Mouse (Mus musculus) embryonic facial prominence, embryonic 15.5 days (tissue): ENCODE results near the gene Il27ra. TPM values are rescaled to one million over a fixed set of nuclear protein-coding genes. Genes with fewer than 3 reads are reported as not detected.
"Not testable (repeated sequence)": the region's sequence is repeated elsewhere in the genome, so short reads cannot be mapped to it uniquely, and the experiment has no call there.

Source experiments
- ATAC-seq: fragments of 200-750 bp; cut with Nextera tagmentation; 2 replicates; pipeline ENCODE4 v1.8.0; 2017; ENCODE audit warnings: low read depth, moderate TSS enrichment; ENCODE audit not compliant: insufficient number of reproducible peaks, low FRiP score, low TSS enrichment
- H3K27ac ChIP-seq: fragments of 300-500 bp; sonication (generic); replicated peaks from 2 replicates; pipeline ENCODE4 v1.5.1; 2015; ENCODE audit warnings: mild to moderate bottlenecking, inconsistent platforms
- H3K27me3 ChIP-seq: fragments of 300-500 bp; sonication (generic); 2 replicates; pipeline ENCODE4 v1.6.1; 2015; ENCODE audit warnings: inconsistent platforms
- H3K36me3 ChIP-seq: fragments of 300-500 bp; sonication (generic); 2 replicates; pipeline ENCODE4 v1.6.1; 2015; ENCODE audit warnings: mild to moderate bottlenecking, inconsistent platforms
- H3K4me1 ChIP-seq: fragments of 300-500 bp; sonication (generic); 2 replicates; pipeline ENCODE4 v1.6.1; 2015; ENCODE audit warnings: inconsistent platforms
- H3K4me2 ChIP-seq: fragments of 300-500 bp; sonication (generic); replicated peaks from 2 replicates; pipeline ENCODE4 v1.6.1; 2015; ENCODE audit warnings: mild to moderate bottlenecking, inconsistent platforms
- H3K4me3 ChIP-seq: fragments of 300-500 bp; sonication (generic); replicated peaks from 2 replicates; pipeline ENCODE4 v1.5.1; 2015; ENCODE audit warnings: mild to moderate bottlenecking, inconsistent platforms
- H3K9ac ChIP-seq: fragments of 300-500 bp; sonication (generic); 2 replicates; pipeline ENCODE4 v1.6.1; 2015; ENCODE audit warnings: inconsistent platforms
- H3K9me3 ChIP-seq: fragments of 300-500 bp; sonication (generic); replicated peaks from 2 replicates; pipeline ENCODE4 v1.6.1; 2016; ENCODE audit warnings: inconsistent platforms
- WGBS: fragments of 180-500 bp; shearing (Covaris S2); methylation state at CpG from one replicate; pipeline ENCODE4 v1.1.7; 2015; 5-methylcytosine and 5-hydroxymethylcytosine counted together
- microRNA counts: library from miRNA; unstranded; fragments of <30 nt; microRNA quantifications from one replicate; lab custom pipeline; 2016
- microRNA-seq: library from miRNA; unstranded; fragments of <30 nt; microRNA quantifications from one replicate; pipeline ENCODE4, GENCODE M21; 2016; ENCODE audit warnings: borderline number of aligned reads
- polyA plus RNA-seq: library from polyadenylated mRNA; unstranded; fragments of >200 nt; fragmentation: Nextera tagmentation; extraction: Ambion mirVana; gene quantifications from 2 replicates; pipeline ENCODE4 v1.2.1, GENCODE M21; 2015

Il27ra gene
- polyA plus RNA-seq, 1 experiment from 2014 or later, result 1.4 TPM

GRCm38 (mm10) chr8:83990170-83990569 is 52.2 kb downstream of the Il27ra start:
- Histone ChIP-seq H3K27me3 (no peaks in the 10 kb centered on the region), H3K4me1 (no peaks in the 10 kb centered on the region), H3K9me3 (no peaks in the 10 kb centered on the region), H3K27ac (no peak overlapping the region), H3K4me3 (no peak overlapping the region), H3K4me2 (no peak overlapping the region), H3K9ac (no peak overlapping the region), H3K36me3 (peaks cover 87% of the 10 kb centered on the region)
- WGBS, result 92% methylated on average over 14 of the region's 14 CpGs
- no peak for ATAC-seq

GRCm38 (mm10) chr8:83989243-83989642 is 53.1 kb downstream of the Il27ra start:
- WGBS, result 89% methylated on average over 7 of the region's 7 CpGs
- H3K9ac ChIP-seq, result no peak overlapping the region
- H3K4me2 ChIP-seq, result no peak overlapping the region
- peaks cover 88% of the 10 kb centered on the region for H3K36me3 ChIP-seq
- no peak overlapping the region for H3K4me3 ChIP-seq
- H3K27ac ChIP-seq, result no peak overlapping the region
- no peaks in the 10 kb centered on the region for H3K9me3 ChIP-seq
- H3K4me1 ChIP-seq, result no peaks in the 10 kb centered on the region
- ATAC-seq, result no peak
- H3K27me3 ChIP-seq, result no peaks in the 10 kb centered on the region

- H3K4me3 ChIP-seq, H3K4me1 ChIP-seq, H3K9me3 ChIP-seq, H3K4me2 ChIP-seq, H3K9ac ChIP-seq, ATAC-seq, H3K27ac ChIP-seq, H3K27me3 ChIP-seq: not testable (repeated sequence)
- WGBS, result 91% methylated on average over 2 of the region's 2 CpGs
- H3K36me3 ChIP-seq, result peaks cover 78% of the 10 kb centered on the region
These were observed 59.2 kb downstream of the Il27ra start for GRCm38 (mm10) chr8:83983222-83983621.

GRCm38 (mm10) chr8:83982449-83982848 is 59.9 kb downstream of the Il27ra start:
- no peak for ATAC-seq
- Histone ChIP-seq H3K27ac (no peak overlapping the region), H3K4me2 (no peak overlapping the region), H3K36me3 (peaks cover 70% of the 10 kb centered on the region), H3K9me3 (no peaks in the 10 kb centered on the region), H3K4me1 (peaks cover 9% of the 10 kb centered on the region), H3K9ac (no peak overlapping the region), H3K27me3 (no peaks in the 10 kb centered on the region), H3K4me3 (no peak overlapping the region)
- WGBS, result 85% methylated on average over 4 of the region's 4 CpGs

- WGBS, result 93% methylated on average over 7 of the region's 7 CpGs
- ATAC-seq, result no peak
- no peak overlapping the region for H3K27ac ChIP-seq
- no peaks in the 10 kb centered on the region for H3K9me3 ChIP-seq
- H3K4me3 ChIP-seq, result no peak overlapping the region
- peaks cover 61% of the 10 kb centered on the region for H3K36me3 ChIP-seq
- H3K9ac ChIP-seq, result no peak overlapping the region
- no peaks in the 10 kb centered on the region for H3K27me3 ChIP-seq
- H3K4me1 ChIP-seq, result peaks cover 18% of the 10 kb centered on the region
- no peak overlapping the region for H3K4me2 ChIP-seq
These were observed 60.9 kb downstream of the Il27ra start for GRCm38 (mm10) chr8:83981533-83981932.

- Histone ChIP-seq H3K4me2 (no peak overlapping the region), H3K9ac (no peak overlapping the region), H3K36me3 (peaks cover 54% of the 10 kb centered on the region), H3K9me3 (no peaks in the 10 kb centered on the region), H3K4me3 (no peak overlapping the region), H3K4me1 (peaks cover 22% of the 10 kb centered on the region), H3K27me3 (no peaks in the 10 kb centered on the region), H3K27ac (no peak overlapping the region)
- WGBS, result 71% methylated on average over 8 of the region's 8 CpGs
- no peak for ATAC-seq
These were observed 61.5 kb downstream of the Il27ra start for GRCm38 (mm10) chr8:83980845-83981244.

MicroRNA genes within 50 kb of the gene (microRNA counts, 519-probe panel; counts per million panel counts)
- microRNA mmu-miR-1199 (lab: Ali Mortazavi, UCI), result not detected
- microRNA mmu-miR-709 (lab: Ali Mortazavi, UCI), result 1,960 counts per million, percentile 37 among the panel's probes with 10 or more counts

Small RNA genes lying within 50 kb of the gene (microRNA-seq; reads per million reads assigned to microRNA genes)
- not detected for gene Mir1199
- gene Mir709, result not detected
- gene Mir8111, result 1.4 reads per million

Other genes with a start within 250 kb of the Il27ra start
- gene Adgrl1, start 142.5 kb downstream of the Il27ra start, polyA plus RNA-seq, result 22.8 and 23.2 TPM in 2 replicates
- gene Gm10644, start 87.4 kb downstream of the Il27ra start, polyA plus RNA-seq, result 0.45 and 0.60 TPM in 2 replicates
- 56.8 and 57.2 TPM in 2 replicates for gene Asf1b, start 87.1 kb downstream of the Il27ra start, polyA plus RNA-seq
- gene Prkaca, start 69.6 kb downstream of the Il27ra start, polyA plus RNA-seq, result 199 and 217 TPM in 2 replicates
- gene Samd1, start 44.9 kb downstream of the Il27ra start, polyA plus RNA-seq, result 10.3 and 13.2 TPM in 2 replicates
- gene 1700067K01Rik, start 41.1 kb downstream of the Il27ra start, polyA plus RNA-seq, result 1.2 and 1.8 TPM in 2 replicates
- gene 2210011C24Rik, start 30.4 kb downstream of the Il27ra start, polyA plus RNA-seq, result 0.88 and 1.5 TPM in 2 replicates
- gene Palm3, start 21.1 kb downstream of the Il27ra start, polyA plus RNA-seq, result 6.5 and 8.6 TPM in 2 replicates
- not detected in 2 replicates for gene Rln3, start 2.4 kb upstream of the Il27ra start, polyA plus RNA-seq
- gene Gm10643, start 22.5 kb upstream of the Il27ra start, polyA plus RNA-seq, result 1.6 and 1.7 TPM in 2 replicates
- 9.8 and 10.2 TPM in 2 replicates for gene Rfx1, start 24.2 kb upstream of the Il27ra start, polyA plus RNA-seq
- gene Dcaf15, start 62.2 kb upstream of the Il27ra start, polyA plus RNA-seq, result 8.0 and 9.4 TPM in 2 replicates
- 2.8 and 3.5 TPM in 2 replicates for gene Podnl1, start 83.4 kb upstream of the Il27ra start, polyA plus RNA-seq
- 31.8 and 32.8 TPM in 2 replicates for gene Cc2d1a, start 105.3 kb upstream of the Il27ra start, polyA plus RNA-seq
- 1.9 and 2.3 TPM in 2 replicates for gene 4930432K21Rik, start 105.4 kb upstream of the Il27ra start, polyA plus RNA-seq
- gene Nanos3, start 142.6 kb upstream of the Il27ra start, polyA plus RNA-seq, result 3.5 and 4.0 TPM in 2 replicates
- 15.8 and 17.7 TPM in 2 replicates for gene Zswim4, start 194.5 kb upstream of the Il27ra start, polyA plus RNA-seq
- gene D8Ertd738e, start 207.1 kb upstream of the Il27ra start, polyA plus RNA-seq, result 314 and 349 TPM in 2 replicates
- 61.2 and 62.6 TPM in 2 replicates for gene Mri1, start 214.7 kb upstream of the Il27ra start, polyA plus RNA-seq
- 24.1 and 28.5 TPM in 2 replicates for gene Ccdc130, start 227.8 kb upstream of the Il27ra start, polyA plus RNA-seq